Mouse (Mus musculus) midbrain, embryonic 11.5 days (tissue): Measurements from ENCODE around the gene Osbpl3. TPM values are rescaled to one million over a fixed set of nuclear protein-coding genes. Genes with fewer than 3 reads are reported as not detected.
A peak's percentile ranks its signal among the peaks of the same experiment; 100 is the strongest.

Experiments
- ATAC-seq: fragments of 200-750 bp; cut with Nextera tagmentation; 2 replicates; pipeline ENCODE4 v1.8.0; 2017; ENCODE audit warnings: moderate TSS enrichment, moderate library complexity; ENCODE audit not compliant: low FRiP score
- DNase-seq: peaks from one replicate; pipeline ENCODE4 v3.0.0; 2015; ENCODE audit warnings: low spot score; ENCODE audit errors: missing footprints
- H3K27ac ChIP-seq: fragments of 300-500 bp; sonication (generic); 2 replicates; pipeline ENCODE4 v1.5.1; 2014; ENCODE audit warnings: low read depth, low read length
- H3K27me3 ChIP-seq: fragments of 300-500 bp; sonication (generic); 2 replicates; pipeline ENCODE4 v1.6.1; 2014; ENCODE audit warnings: mild to moderate bottlenecking, low read length, moderate library complexity, mixed read lengths; ENCODE audit not compliant: control insufficient read depth, insufficient read depth
- H3K36me3 ChIP-seq: fragments of 300-500 bp; sonication (generic); 2 replicates; pipeline ENCODE4 v1.6.1; 2014; ENCODE audit warnings: mild to moderate bottlenecking, low read length, moderate library complexity, mixed read lengths; ENCODE audit not compliant: control insufficient read depth, insufficient read depth
- H3K4me1 ChIP-seq: fragments of 300-500 bp; sonication (generic); 2 replicates; pipeline ENCODE4 v1.6.1; 2014; ENCODE audit warnings: low read length; ENCODE audit not compliant: control insufficient read depth, insufficient read depth
- H3K4me2 ChIP-seq: fragments of 300-500 bp; sonication (generic); 2 replicates; pipeline ENCODE4 v1.6.1; 2014; ENCODE audit warnings: mild to moderate bottlenecking, moderate library complexity
- H3K4me3 ChIP-seq: fragments of 300-500 bp; sonication (generic); 2 replicates; pipeline ENCODE4 v1.5.1; 2014; ENCODE audit warnings: low read depth, low read length
- H3K9ac ChIP-seq: fragments of 300-500 bp; sonication (generic); 2 replicates; pipeline ENCODE4 v1.6.1; 2014; ENCODE audit warnings: low read length
- H3K9me3 ChIP-seq: fragments of 300-500 bp; sonication (generic); 2 replicates; pipeline ENCODE4 v1.6.1; 2016; ENCODE audit warnings: low read length; ENCODE audit not compliant: control insufficient read depth
- whole genome bisulfite sequencing: fragments of 180-500 bp; shearing (Covaris S2); extraction: QIAGEN DNeasy Blood & Tissue Kit; methylation state at CpG from one replicate; pipeline ENCODE4 v1.1.7; 2014; 5-methylcytosine and 5-hydroxymethylcytosine counted together
- polyA plus RNA-seq: library from polyadenylated mRNA; unstranded; fragments of >200 nt; fragmentation: Nextera tagmentation; extraction: Ambion mirVana; gene quantifications from 2 replicates; pipeline ENCODE4 v1.2.1, GENCODE M21; 2014

Gene Osbpl3
- polyA plus RNA-seq, 1 experiment from 2014 or later = 7.3 TPM

DNA sequence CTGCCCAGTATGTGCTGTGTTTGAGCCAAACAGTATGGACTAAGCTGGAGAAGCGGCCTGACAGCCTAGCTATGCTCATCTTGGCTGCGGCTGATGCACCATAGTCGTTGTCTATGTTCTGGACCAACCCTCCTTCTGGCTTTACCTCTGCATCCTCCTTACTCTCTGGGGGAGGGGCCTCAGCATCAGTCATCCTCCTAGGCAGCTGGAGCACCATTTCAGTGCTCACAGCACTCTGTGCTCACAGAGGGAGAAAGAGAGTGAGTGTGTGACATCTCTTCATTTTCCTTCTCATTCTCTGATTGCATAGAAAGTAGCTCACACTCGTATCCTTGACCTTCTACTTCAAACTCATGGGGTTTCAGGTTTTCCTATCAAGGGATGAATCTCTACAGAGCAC, 129.8 kb downstream of the Osbpl3 start:
- WGBS = 84% methylated on average over 4 of the region's 4 CpGs
- ATAC-seq (no peak), DNase-seq (no peak)
- Histone ChIP-seq H3K4me1 (no peaks in the 10 kb centered on the region), H3K4me3 (no peak overlapping the region), H3K9me3 (no peaks in the 10 kb centered on the region), H3K36me3 (no peaks in the 10 kb centered on the region), H3K4me2 (no peak overlapping the region), H3K27me3 (no peaks in the 10 kb centered on the region), H3K9ac (no peak overlapping the region), H3K27ac (no peak overlapping the region)

DNA sequence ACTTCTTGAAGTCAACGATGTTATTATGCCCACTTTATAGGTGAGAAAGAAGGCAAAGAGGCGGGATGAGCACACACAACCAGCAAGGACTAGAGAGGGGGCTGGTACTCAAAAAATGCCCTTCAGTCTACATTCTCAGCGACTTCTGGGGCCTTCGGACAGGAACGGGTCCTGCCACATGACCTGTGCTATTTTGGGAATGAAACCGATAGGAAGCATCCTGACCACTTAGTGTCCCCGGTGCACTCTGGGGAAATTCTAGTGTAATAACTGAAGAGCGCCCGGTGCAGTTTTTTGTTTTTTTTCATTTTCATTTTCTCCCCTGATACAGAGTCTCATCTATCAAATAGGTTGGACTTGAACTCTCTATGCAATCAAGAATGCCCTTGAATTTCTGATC, 130.5 kb downstream of the Osbpl3 start:
- DNase-seq (no peak), ATAC-seq (no peak)
- no peak overlapping the region for H3K4me3 ChIP-seq
- H3K27ac ChIP-seq = no peak overlapping the region
- H3K4me1 ChIP-seq = no peaks in the 10 kb centered on the region
- H3K36me3 ChIP-seq = no peaks in the 10 kb centered on the region
- H3K9ac ChIP-seq = no peak overlapping the region
- H3K27me3 ChIP-seq = no peaks in the 10 kb centered on the region
- WGBS = 86% methylated on average over 9 of the region's 9 CpGs
- H3K4me2 ChIP-seq = no peak overlapping the region
- H3K9me3 ChIP-seq = no peaks in the 10 kb centered on the region

DNA sequence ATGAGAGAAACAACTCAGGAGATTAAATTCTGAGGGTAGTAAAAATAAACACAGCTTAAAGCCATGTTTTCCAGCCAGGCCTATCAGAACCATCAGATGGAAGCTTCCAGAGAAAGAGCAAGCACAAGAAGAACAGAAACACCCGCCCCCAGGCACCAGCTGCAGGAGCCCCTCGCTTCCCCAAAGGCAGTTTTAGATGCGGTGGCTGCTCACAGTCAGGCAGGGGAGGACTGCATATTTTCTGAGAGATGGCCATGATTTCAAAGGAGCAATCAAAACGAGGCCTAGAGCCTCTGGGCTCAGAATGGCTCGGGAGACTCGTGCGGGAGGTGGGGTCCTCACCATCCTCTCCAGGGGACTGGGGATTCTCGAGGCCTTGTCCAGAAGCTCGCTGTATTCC, 133.4 kb downstream of the Osbpl3 start:
- DNase-seq (no peak), ATAC-seq (no peak)
- Histone ChIP-seq H3K4me3 (no peak overlapping the region), H3K36me3 (no peaks in the 10 kb centered on the region), H3K4me1 (peaks cover 3% of the 10 kb centered on the region), H3K9me3 (no peaks in the 10 kb centered on the region), H3K4me2 (no peak overlapping the region), H3K27ac (no peak overlapping the region), H3K9ac (no peak overlapping the region), H3K27me3 (no peaks in the 10 kb centered on the region)
- WGBS = 67% methylated on average over 9 of the region's 9 CpGs

DNA sequence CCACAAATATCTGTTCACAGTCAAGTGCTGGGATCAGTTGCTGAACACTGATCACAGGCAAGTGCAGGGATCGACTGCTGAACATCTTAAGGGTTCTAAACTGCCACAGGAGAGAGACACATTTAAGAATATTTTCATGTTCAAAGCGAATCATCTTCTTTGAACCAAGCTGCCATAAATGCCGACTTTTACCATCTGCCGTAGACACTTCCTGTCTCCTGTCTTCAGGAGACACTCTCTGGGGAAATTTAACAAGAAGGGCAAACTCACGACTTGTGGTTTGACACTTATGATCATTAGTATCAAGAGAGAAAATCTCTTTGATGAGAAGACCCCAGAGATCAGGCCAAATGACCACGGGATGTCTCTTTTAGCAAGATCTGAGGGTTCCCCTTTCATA, 134.3 kb downstream of the Osbpl3 start:
- ATAC-seq (no peak), DNase-seq (no peak)
- peaks cover 3% of the 10 kb centered on the region for H3K4me1 ChIP-seq
- no peaks in the 10 kb centered on the region for H3K9me3 ChIP-seq
- H3K36me3 ChIP-seq = no peaks in the 10 kb centered on the region
- no peak overlapping the region for H3K27ac ChIP-seq
- H3K4me3 ChIP-seq = no peak overlapping the region
- no peak overlapping the region for H3K4me2 ChIP-seq
- WGBS = 80% methylated on average over 6 of the region's 6 CpGs
- no peaks in the 10 kb centered on the region for H3K27me3 ChIP-seq
- H3K9ac ChIP-seq = no peak overlapping the region

DNA sequence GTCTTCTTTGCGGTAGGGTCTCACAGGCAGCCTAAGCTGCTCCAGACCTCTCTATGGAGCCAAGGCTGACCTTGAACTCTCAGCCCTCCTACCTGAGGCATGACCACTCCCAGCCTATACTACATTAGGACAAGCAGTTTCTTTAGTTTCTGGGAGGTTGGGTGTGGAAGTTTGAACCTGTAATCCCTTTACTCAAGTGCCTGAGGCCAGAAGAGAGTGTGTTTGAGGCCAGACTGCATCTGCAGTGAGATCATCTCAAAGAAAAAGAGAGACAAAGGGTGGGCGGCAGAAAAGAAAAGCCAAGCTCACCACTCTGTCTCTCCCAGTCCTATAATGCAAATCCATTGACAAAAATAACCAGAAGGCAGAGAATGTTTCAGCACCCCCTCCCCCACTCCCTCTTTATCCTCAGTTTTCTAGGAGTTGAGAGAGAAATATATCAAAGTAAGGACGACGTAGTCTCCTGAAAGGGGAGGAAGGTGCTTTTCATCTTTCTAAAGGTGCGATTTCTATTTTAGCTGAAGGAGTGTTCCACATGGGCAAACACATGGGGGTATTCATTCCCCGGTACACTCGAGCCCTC, 137.3 kb downstream of the Osbpl3 start:
- Histone ChIP-seq H3K4me2 (no peak overlapping the region), H3K27me3 (no peaks in the 10 kb centered on the region), H3K27ac (no peak overlapping the region), H3K36me3 (no peaks in the 10 kb centered on the region), H3K4me3 (no peak overlapping the region), H3K9ac (no peak overlapping the region), H3K9me3 (no peaks in the 10 kb centered on the region), H3K4me1 (peaks cover 3% of the 10 kb centered on the region)
- DNase-seq (no peak), ATAC-seq (no peak)
- WGBS = 73% methylated on average over 7 of the region's 7 CpGs

DNA sequence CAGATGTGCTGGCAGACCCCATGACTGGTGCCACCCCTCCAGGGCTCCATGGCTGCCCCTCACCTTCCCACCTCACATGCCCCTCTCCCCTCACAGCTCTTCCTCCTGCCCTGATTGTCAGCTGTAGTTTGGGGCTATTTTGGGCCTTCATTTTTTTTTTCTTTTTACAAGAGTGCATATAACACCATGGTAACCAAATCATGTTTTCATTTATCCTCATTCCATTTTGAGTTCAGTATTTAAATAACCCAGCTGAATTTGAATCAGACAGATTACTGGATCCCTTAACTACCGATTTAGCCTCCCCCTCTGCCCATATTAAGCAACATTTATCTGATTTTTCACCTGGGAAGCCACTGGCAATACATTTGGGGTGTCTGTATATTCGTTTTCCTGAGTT, 137.9 kb downstream of the Osbpl3 start:
- WGBS = 75% methylated on average over 2 of the region's 2 CpGs
- no peak overlapping the region for H3K9ac ChIP-seq
- H3K27ac ChIP-seq = no peak overlapping the region
- no peaks in the 10 kb centered on the region for H3K9me3 ChIP-seq
- H3K4me2 ChIP-seq = no peak overlapping the region
- H3K4me3 ChIP-seq = no peak overlapping the region
- peaks cover 3% of the 10 kb centered on the region for H3K4me1 ChIP-seq
- H3K36me3 ChIP-seq = no peaks in the 10 kb centered on the region
- ATAC-seq = no peak
- no peak for DNase-seq
- H3K27me3 ChIP-seq = no peaks in the 10 kb centered on the region

DNA sequence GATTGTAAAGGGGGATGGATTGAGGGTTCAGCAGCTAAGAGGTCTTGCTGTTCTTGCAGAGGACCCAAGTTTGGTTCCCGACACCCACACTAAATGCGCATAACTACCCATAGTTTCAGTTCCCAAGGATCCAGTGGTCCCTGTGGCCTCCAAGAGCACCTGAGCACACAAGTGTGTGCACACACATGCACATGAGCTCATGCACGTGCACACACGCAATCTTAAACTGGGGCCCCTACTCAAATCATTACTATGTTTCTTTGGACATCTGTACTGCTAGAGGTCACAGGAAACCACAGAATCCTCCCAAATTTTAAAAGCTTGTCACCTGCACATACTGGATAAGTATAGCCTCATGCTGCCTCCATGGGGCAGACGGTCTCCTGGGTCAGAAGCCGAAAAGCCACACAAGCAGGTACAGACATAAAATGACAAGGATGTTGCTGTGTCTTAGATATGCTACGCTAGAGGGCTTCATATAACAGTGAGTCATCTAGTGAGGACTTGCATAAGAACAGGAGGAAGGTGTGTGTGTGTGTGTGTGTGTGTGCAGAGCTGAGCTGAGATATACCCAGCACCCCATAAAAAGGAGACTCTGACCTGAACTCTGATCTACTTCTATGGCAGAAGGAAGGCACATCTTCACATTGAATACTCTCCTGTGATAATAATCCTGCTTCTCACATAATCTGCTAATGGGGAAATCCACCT, 139.1 kb downstream of the Osbpl3 start:
- Histone ChIP-seq H3K27me3 (no peaks in the 10 kb centered on the region), H3K4me2 (no peak overlapping the region), H3K4me3 (no peak overlapping the region), H3K4me1 (peaks cover 3% of the 10 kb centered on the region), H3K9ac (no peak overlapping the region), H3K36me3 (no peaks in the 10 kb centered on the region), H3K27ac (no peak overlapping the region), H3K9me3 (no peaks in the 10 kb centered on the region)
- DNase-seq (no peak), ATAC-seq (no peak)
- WGBS = 93% methylated on average over 7 of the region's 7 CpGs

DNA sequence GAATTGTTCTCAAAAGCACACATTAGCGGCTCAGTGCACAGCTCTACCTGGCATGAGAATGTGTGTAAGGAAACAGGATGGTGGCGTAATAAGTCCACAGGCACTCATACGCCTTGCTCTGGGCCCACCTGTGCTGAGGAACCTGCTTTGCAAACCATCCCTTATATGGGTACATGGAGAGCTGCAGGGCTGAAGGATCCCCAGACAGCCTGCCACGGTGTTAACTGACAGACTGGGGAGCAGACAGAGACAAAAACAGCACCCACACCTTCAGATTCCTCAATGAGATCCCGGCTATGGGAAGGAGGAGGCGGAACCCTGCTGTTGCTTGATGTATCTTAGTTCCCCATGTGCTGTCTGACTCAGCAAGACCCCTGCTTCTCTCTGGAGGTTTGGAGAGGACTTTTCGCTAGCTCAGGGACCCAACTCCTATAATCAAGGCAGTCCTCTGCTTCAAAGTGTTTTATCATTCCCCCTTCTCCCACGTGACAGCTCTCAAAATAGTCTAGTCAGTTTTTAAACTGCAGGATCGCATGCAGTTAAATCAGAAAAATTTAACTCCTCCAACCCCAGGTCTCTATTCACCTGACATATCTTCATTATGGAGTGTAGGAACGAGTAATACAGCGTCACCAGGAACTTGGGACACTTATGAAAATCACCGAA, 141.5 kb downstream of the Osbpl3 start:
- Histone ChIP-seq H3K36me3 (no peaks in the 10 kb centered on the region), H3K27me3 (no peaks in the 10 kb centered on the region), H3K9me3 (no peaks in the 10 kb centered on the region), H3K9ac (no peak overlapping the region), H3K4me1 (peaks cover 3% of the 10 kb centered on the region), H3K4me3 (no peak overlapping the region), H3K4me2 (no peak overlapping the region), H3K27ac (no peak overlapping the region)
- no peak for DNase-seq
- 86% methylated on average over 12 of the region's 12 CpGs for WGBS
- no peak for ATAC-seq

DNA sequence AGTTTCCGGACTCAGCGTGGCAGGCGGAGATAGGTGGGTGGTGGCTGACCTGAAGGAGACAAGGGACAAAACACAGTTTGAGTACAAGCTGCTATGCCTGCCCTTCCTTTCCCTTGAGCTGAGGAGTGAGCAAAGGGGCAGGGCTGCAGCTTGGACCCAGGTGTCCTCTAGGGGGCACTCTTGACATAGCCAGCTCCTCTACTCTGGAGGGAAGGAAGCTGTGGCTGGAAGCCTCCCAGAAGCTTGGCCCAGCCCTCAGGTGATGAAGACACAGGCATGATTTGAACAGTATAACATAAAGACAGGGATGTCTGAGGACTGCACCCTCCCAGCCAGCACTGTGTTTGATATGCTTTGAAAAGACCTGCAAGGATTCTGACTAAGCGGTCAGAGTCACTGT, 143.4 kb downstream of the Osbpl3 start:
- H3K9me3 ChIP-seq = no peaks in the 10 kb centered on the region
- no peak for ATAC-seq
- H3K4me1 ChIP-seq = no peaks in the 10 kb centered on the region
- H3K27ac ChIP-seq = no peak overlapping the region
- no peaks in the 10 kb centered on the region for H3K36me3 ChIP-seq
- no peaks in the 10 kb centered on the region for H3K27me3 ChIP-seq
- peak; percentile 91 for DNase-seq
- no peak overlapping the region for H3K9ac ChIP-seq
- no peak overlapping the region for H3K4me3 ChIP-seq
- WGBS = 37% methylated on average over 4 of the region's 4 CpGs
- no peak overlapping the region for H3K4me2 ChIP-seq
